In the genomic region with DNA sequence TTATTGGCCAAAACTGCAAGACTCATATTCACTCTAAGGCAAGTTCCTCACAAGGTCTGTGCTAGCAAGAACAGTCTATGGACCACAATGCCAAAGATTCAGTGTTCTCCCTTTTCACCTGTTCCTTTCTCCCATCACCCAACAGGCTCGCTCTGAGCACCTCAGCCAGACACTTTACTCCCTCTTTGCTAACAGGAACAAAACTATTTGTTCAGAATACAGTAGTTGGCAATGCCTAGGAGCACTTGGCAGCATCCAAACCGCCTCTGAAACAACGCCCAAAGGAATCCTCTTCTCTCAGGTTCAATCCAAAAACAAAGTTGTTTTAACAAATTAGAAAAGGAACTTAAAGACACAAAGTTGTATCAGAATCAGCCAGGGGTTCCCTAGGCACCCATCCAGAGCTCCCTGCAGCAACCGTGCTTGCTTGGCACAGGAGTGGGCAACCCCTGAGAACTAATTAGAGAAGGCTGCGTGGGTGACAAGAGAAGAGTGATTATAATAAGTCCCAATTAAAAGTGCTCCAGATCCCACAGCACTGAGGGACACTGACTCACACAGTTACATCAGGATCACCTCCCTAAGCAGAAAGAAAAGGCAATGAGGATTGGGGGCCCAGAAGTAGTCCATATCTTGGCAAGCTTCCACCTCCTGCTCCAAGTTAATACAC, we compare ENCODE assay signal across 19 mouse cellular contexts. TPM values are rescaled to one million over a fixed set of nuclear protein-coding genes. Genes with fewer than 3 reads are reported as not detected.
DNase-seq lines count a peak whose midpoint lies in the region; TF ChIP-seq lines count a peak whose summit lies in the region.
"Had no signal": no experiment of that assay in that cellular context is flagged by ENCODE, and none has a peak within 500 bp of the region (broad histone marks: within the 10 kb centered on the region; RNA-seq: fewer than 3 reads in every experiment).

No protein-coding gene starts in this region.

- no peak for TF ChIP-seq CTCF in layer of hippocampus, adult 2 months (conservative IDR thresholded peaks at IDR 0.05)

- DNase-seq in layer of hippocampus, adult 2 months (ENCODE audit: low spot score in 2 of 2) = peak; percentile 13 to 30
- no peak for DNase-seq in layer of hippocampus, adult 11-12 months (ENCODE audit: low spot score)
- DNase-seq in right cerebral cortex, adult 2 months (ENCODE audit: low spot score in 2 of 2) = peak; percentile 43 to 47
- no peak for DNase-seq in right cerebral cortex, postnatal 14 days
- DNase-seq in left cerebral cortex, adult 9 months (ENCODE audit: low spot score in 2 of 2) = peak; percentile 28 to 51
- no peak for DNase-seq in kidney, postnatal 36 days
- DNase-seq in kidney, adult 18-20 months = no peak
- DNase-seq: adrenal gland, adult 8-10 months; cerebellum, adult 9-10 months; gastrocnemius, postnatal 36 days; heart, postnatal 4 days; liver, embryonic 13.5 days had no signal

- H3K4me3 ChIP-seq in layer of hippocampus, adult 2 months = no peak overlapping the region
- H3K4me3 ChIP-seq: forebrain, embryonic 15.5 days; heart, embryonic 12.5 days; kidney, embryonic 15.5 days; liver, embryonic 13.5 days had no signal

- no peak overlapping the region for H3K27ac ChIP-seq in layer of hippocampus, adult 2 months
- H3K27ac ChIP-seq: forebrain, embryonic 15.5 days; kidney, embryonic 15.5 days; liver, embryonic 13.5 days had no signal

RNA-seq across cellular contexts. Expression of gene Olfr749, which starts 13.7 kb away (rescaled TPM):
- total RNA-seq in layer of hippocampus, adult 2 months (2021) = not detected
- total RNA-seq: adrenal gland, adult 8-10 months; gastrocnemius, postnatal 36 days; heart, postnatal 4 days; left cerebral cortex, adult 8-10 months; megakaryocyte-erythroid progenitor cell, adult 5-6 weeks; MEL; neutrophil, adult 5-6 weeks had no signal

RNA-seq across cellular contexts. Expression of gene Ttc5, which starts 26.8 kb away (rescaled TPM):
- total RNA-seq in layer of hippocampus, adult 2 months (2021) = 10 to 100 TPM; 67.0 to 69.7 TPM

RNA-seq across cellular contexts. Expression of gene Ccnb1ip1, which starts 49.0 kb away (rescaled TPM):
- not detected for total RNA-seq in layer of hippocampus, adult 2 months (2021)
- total RNA-seq: megakaryocyte-erythroid progenitor cell, adult 5-6 weeks; neutrophil, adult 5-6 weeks had no signal

RNA-seq across cellular contexts. Expression of gene Parp2, which starts 49.1 kb away (rescaled TPM):
- total RNA-seq in layer of hippocampus, adult 2 months (2021) = 10 to 100 TPM; 27.5 to 31.9 TPM

RNA-seq across cellular contexts. Expression of gene Olfr748, which starts 51.4 kb away (rescaled TPM):
- total RNA-seq in layer of hippocampus, adult 2 months (2021) = not detected
- total RNA-seq: adrenal gland, adult 8-10 months; gastrocnemius, postnatal 36 days; heart, postnatal 4 days; left cerebral cortex, adult 8-10 months; megakaryocyte-erythroid progenitor cell, adult 5-6 weeks; MEL; neutrophil, adult 5-6 weeks had no signal

Comparison
In these comparisons a context has a peak if more than half of its experiments do, and no peak if none do; other contexts are left out.
1. DNase-seq: peak in layer of hippocampus, adult 2 months (2 of 2), right cerebral cortex, adult 2 months (2 of 2) and left cerebral cortex, adult 9 months (2 of 2); none in layer of hippocampus, adult 11-12 months (single experiment), right cerebral cortex, postnatal 14 days (single experiment), kidney, postnatal 36 days (0 of 2) and kidney, adult 18-20 months (single experiment).